Mouse (Mus musculus) cerebellum, postnatal 10 days (tissue): ENCODE results near the gene Lrwd1.

Experiments
- DNase-seq, 2 experiments: peaks; one replicate each; pipeline ENCODE4 v3.0.0; 2021; ENCODE audit warnings: mixed read lengths in 2 of 2

Gene Lrwd1

GRCm38 (mm10) chr5:136088821-136089575 lies 46.9 kb downstream of the Lrwd1 start:
- DNase-seq: peak; percentile 60 to 63

DNA sequence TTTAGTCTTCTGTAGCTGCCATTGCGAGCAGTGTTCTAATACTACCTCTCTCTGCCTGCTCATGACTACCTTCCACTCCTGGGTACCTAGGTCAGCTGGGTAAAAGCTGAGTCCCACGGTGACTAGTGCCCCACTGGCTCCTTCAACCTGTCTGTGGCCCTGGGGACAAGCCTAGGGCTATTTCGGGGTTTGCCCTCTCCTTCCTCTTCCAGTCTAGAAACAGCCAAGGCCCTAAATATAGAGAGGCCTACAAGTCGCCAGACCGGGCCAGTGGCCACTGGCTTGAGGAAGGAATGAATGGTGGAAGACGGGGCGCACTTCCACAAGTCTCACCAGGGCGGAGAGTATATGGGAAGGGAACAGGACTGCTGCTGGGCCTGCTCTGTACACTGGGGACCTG lies 49.6 kb downstream of the Lrwd1 start:
- no peak for DNase-seq

- peak; percentile 81 to 85 for DNase-seq
Measured at GRCm38 (mm10) chr5:136084891-136085651, 50.8 kb downstream of the Lrwd1 start.

GRCm38 (mm10) chr5:136084144-136084881 lies 51.6 kb downstream of the Lrwd1 start:
- no peak for DNase-seq

GRCm38 (mm10) chr5:136083669-136084107 lies 52.2 kb downstream of the Lrwd1 start, which contains the start of gene Rasa4:
Gene Rasa4, plus strand, starts transcription at chr5:136083916.
- DNase-seq: peak; percentile 94 to 97

DNA sequence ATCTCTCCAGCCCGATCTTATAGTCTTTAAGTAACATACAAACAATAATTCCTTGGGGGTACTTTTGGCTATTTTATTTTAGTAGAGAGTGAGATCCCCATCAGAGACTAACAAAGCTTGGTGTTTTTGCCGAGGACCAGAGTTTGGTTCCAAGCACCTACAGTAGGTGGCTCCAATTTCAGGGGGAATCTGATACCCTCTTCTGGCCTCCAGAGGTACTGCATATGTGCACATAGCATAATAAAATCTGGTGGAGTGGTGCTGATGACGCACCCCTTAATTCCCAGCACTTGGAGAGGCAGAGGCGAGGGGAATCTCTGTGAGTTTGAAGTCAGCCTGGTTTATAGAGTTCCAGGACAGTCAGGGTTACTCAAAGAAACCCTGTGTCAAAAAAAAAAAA lies 53.5 kb downstream of the Lrwd1 start:
- no peak for DNase-seq

- DNase-seq: no peak
Measured at GRCm38 (mm10) chr5:136078136-136078535, 57.7 kb downstream of the Lrwd1 start.

DNA sequence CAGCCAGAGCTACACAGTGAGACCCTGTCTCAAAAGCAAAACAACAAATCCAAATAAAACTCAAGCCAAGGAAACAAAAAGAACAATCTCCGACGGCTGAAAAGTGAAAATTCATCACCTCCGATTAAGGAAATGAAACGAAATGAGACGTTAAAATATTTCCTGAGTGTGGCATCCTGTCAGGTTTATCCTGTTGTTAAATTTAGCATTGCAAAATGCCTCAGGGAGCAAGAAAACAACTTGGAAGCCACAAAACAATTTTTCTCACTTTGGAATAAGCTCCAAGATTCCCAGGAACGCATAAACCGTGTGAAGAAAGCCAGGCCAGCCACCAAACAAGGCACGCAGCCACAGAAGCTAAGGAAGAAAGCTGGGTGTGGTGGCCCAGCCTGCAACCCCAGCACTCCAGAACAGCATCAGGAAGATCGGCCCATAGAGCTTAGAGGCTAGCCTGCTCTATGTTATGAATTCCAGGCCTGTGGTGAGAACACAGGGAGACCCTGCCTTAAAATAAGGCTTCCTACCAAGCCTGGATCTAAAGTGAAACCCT lies 58.8 kb downstream of the Lrwd1 start:
- DNase-seq: no peak

GRCm38 (mm10) chr5:136076284-136076683 lies 59.6 kb downstream of the Lrwd1 start:
- DNase-seq: peak in 1 of 2 experiments; percentile 30

GRCm38 (mm10) chr5:136075076-136075475 lies 60.8 kb downstream of the Lrwd1 start:
- no peak for DNase-seq

DNA sequence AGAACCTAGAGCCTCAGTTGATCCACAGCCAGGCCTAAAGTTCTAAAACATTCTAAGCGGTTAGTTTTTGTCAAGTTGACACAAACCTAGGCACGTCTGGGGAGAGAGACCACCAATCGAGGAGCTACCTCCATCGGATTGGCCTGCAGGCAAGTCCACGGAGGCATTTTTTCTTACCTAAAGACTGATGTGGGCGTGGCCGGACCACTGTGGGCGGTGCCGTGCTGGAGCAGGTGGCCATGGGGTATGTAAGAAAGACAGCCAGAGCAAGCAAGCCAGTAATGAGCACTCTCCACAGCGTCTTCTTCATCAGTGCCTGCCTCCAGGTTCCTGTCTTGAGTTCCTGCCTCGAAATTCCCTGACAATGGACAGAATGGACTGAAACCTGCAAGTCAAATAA lies 62.3 kb downstream of the Lrwd1 start:
- DNase-seq: no peak

GRCm38 (mm10) chr5:136073051-136073450 lies 62.8 kb downstream of the Lrwd1 start:
- no peak for DNase-seq
